Mouse (Mus musculus) CH12.LX (cell line): ENCODE results near the gene Aes.

Experiments used
- CHD2 ChIP-seq: IDR thresholded peaks from 2 replicates; pipeline ENCODE4 v1.6.1; 2011; ENCODE audit warnings: low read length, improper control_type of control experiment
- CTCF ChIP-seq, 2 experiments: IDR thresholded peaks in 1 of 2; conservative IDR thresholded peaks in 1 of 2; 2 replicates each; pipeline ENCODE4 v1.5.1; 2011 to 2012; ENCODE audit warnings: low read depth in 2 of 2, low read length in 2 of 2, improper control_type of control experiment in 1 of 2, inconsistent platforms in 1 of 2, mild to moderate bottlenecking in 1 of 2, moderate library complexity in 1 of 2
- E2F4 ChIP-seq: IDR thresholded peaks from 2 replicates; pipeline ENCODE4 v1.6.1; 2011; ENCODE audit warnings: low read depth, low read length, improper control_type of control experiment; ENCODE audit not compliant: insufficient replicate concordance
- EP300 ChIP-seq: IDR thresholded peaks from 2 replicates; pipeline ENCODE4 v1.6.1; 2011; ENCODE audit warnings: low read length, improper control_type of control experiment
- HCFC1 ChIP-seq: IDR thresholded peaks from 2 replicates; pipeline ENCODE4 v1.6.1; 2012; ENCODE audit warnings: low read depth, mild to moderate bottlenecking, inconsistent platforms, low read length, improper control_type of control experiment
- MAFK ChIP-seq: IDR thresholded peaks from 2 replicates; pipeline ENCODE4 v1.6.1; 2011; ENCODE audit warnings: low read length, improper control_type of control experiment; ENCODE audit not compliant: insufficient replicate concordance
- NRF1 ChIP-seq: IDR thresholded peaks from 2 replicates; pipeline ENCODE4 v1.6.1; 2014; ENCODE audit warnings: low read depth, mild to moderate bottlenecking, inconsistent platforms, low read length, improper control_type of control experiment, moderate library complexity
- POLR2A ChIP-seq: IDR thresholded peaks from 2 replicates; pipeline ENCODE4 v1.6.1; 2011; ENCODE audit warnings: low read depth, mild to moderate bottlenecking, improper control_type of control experiment, low read length
- RAD21 ChIP-seq: IDR thresholded peaks from 2 replicates; pipeline ENCODE4 v1.6.1; 2011; ENCODE audit warnings: low read depth, mild to moderate bottlenecking, low read length, improper control_type of control experiment, moderate library complexity
- SIN3A ChIP-seq: IDR thresholded peaks from 2 replicates; pipeline ENCODE4 v1.6.1; 2012; ENCODE audit warnings: low read length, improper control_type of control experiment, inconsistent platforms
- TBP ChIP-seq: conservative IDR thresholded peaks from 2 replicates; pipeline ENCODE4 v1.6.1; 2011; ENCODE audit warnings: low read depth, low read length, improper control_type of control experiment

DNA sequence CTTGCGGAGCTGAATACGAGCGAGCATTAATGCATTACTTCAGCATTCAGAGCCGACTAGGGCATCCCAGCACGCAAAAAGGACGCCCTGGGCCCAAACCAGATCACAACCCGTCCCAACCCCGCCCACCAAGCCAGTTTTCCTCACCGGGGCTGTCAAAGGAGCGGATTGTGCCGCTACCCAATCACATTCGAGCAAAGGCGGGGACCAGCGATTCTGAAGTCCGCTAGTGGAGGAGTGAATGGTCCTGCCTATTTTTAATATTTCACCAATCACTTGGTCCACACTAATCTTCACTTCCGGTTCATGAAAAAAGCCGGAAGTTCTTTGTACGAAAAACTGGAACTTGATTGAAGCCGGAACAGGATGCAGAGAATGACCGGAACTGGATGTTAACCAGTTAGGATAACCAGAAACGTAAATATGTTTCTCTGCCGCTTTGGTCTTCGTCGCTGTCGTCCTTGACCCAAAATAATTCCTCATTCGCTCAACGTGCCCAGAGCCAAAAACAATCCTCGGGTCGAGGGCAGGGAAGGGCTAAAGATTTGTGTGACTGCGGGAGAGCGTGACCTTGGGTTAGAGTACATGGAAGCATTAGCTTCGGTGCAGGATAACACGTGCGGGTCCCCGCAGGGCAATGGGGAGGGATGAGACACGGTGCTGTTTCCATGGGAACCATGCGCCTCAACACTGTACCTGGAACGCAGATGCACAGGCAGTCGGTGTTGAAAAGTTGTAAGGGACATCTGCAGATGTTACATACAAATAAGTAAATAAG, 46.9 kb downstream of the Aes start, which contains the start of gene BC025920:
- TF ChIP-seq TBP (peak; percentile 90), MAFK (no peak), POLR2A (peak; percentile 79), CHD2 (peak; percentile 78), EP300 (no peak), CTCF (conservative IDR thresholded peaks at IDR 0.05 in 1 of 2, IDR thresholded peaks at IDR 0.05 in 1 of 2; ENCODE audit: low read depth in 2 of 2, low read length in 2 of 2) (no peak), SIN3A (peak; percentile 83), E2F4 (no peak), RAD21 (no peak), NRF1 (no peak), HCFC1 (peak; percentile 90)
